Mouse (Mus musculus) intestine, embryonic 15.5 days (tissue): ENCODE results near the gene Rps26. TPM values are rescaled to one million over a fixed set of nuclear protein-coding genes. Genes with fewer than 3 reads are reported as not detected.

Source experiments
- ATAC-seq: fragments of 200-750 bp; cut with Nextera tagmentation; 2 replicates; pipeline ENCODE4 v1.8.0; 2017; ENCODE audit warnings: moderate TSS enrichment, moderate library complexity
- H3K27ac ChIP-seq: fragments of 300-500 bp; sonication (generic); 2 replicates; pipeline ENCODE4 v1.5.1; 2015; ENCODE audit warnings: mild to moderate bottlenecking, inconsistent platforms
- H3K27me3 ChIP-seq: fragments of 300-500 bp; sonication (generic); replicated peaks from 2 replicates; pipeline ENCODE4 v1.6.1; 2015; ENCODE audit warnings: inconsistent platforms
- H3K36me3 ChIP-seq: fragments of 300-500 bp; sonication (generic); 2 replicates; pipeline ENCODE4 v1.6.1; 2015; ENCODE audit warnings: inconsistent platforms
- H3K4me1 ChIP-seq: fragments of 300-500 bp; sonication (generic); replicated peaks from 2 replicates; pipeline ENCODE4 v1.6.1; 2015; ENCODE audit warnings: inconsistent platforms
- H3K4me2 ChIP-seq: fragments of 300-500 bp; sonication (generic); replicated peaks from 2 replicates; pipeline ENCODE4 v1.6.1; 2015; ENCODE audit warnings: mild to moderate bottlenecking, inconsistent platforms
- H3K4me3 ChIP-seq: fragments of 300-500 bp; sonication (generic); replicated peaks from 2 replicates; pipeline ENCODE4 v1.5.1; 2015; ENCODE audit warnings: inconsistent platforms
- H3K9ac ChIP-seq: fragments of 300-500 bp; sonication (generic); 2 replicates; pipeline ENCODE4 v1.6.1; 2015; ENCODE audit warnings: inconsistent platforms
- H3K9me3 ChIP-seq: fragments of 300-500 bp; sonication (generic); 2 replicates; pipeline ENCODE4 v1.6.1; 2016; ENCODE audit warnings: inconsistent platforms
- WGBS: fragments of 180-500 bp; shearing (Covaris S2); methylation state at CpG from one replicate; pipeline ENCODE4 v1.1.7; 2015; 5-methylcytosine and 5-hydroxymethylcytosine counted together
- polyA plus RNA-seq: library from polyadenylated mRNA; unstranded; fragments of >200 nt; fragmentation: Nextera tagmentation; extraction: Ambion mirVana; gene quantifications from 2 replicates; pipeline ENCODE4 v1.2.1, GENCODE M21; 2015

Rps26 gene
- 693 and 768 TPM in 2 replicates for polyA plus RNA-seq

DNA sequence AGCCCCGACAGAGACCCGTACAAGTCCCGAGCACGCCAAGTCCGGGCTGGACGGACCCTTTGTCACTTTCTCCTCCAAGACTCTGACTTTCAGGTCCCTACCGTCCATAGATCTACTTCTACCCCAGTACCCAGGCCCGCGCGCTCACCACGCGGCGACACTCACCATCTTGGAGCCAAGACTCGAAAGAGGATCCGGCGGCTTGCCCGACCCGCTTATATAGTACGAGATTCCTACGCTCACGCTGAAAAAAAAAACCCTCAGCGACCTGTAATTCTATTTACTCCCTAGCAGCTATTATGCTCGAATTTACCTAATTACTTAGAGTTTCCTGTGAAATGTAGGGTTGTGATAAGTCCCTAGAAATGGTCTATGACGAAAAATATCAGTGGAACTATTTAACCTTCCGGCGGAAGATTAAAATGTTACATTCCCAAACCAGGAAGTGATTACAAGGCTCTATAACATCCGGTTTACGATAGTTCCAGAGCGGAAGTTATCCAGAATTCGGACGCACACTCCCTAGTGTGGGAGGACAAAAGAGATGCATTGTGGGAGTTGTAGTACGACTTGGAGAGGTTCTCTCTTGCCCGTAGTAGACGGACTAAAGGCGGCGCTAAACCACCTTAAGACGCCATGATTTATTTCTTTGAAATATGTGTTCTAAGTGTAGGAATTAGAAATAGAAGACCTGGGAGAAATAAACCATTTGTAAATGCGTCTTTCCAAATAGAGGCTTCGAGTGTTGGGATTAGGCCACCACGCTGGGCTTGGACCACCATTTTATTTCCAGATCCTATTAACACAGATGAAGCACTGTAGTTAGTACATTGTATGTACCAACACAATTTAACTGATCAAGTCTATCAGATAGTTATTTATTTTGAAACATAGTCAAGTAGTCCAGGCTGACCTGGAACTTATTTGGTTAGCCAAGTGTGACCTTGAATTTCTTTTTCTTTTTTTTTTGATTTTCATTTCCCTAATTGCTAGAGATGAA lies at the start of gene Rps26:
Gene Rps26, minus strand, starts transcription at position 437 of the 1,000 bp plus-strand sequence.
- Histone ChIP-seq H3K4me2 (peak within 1 kb of the TSS; percentile 71), H3K4me1 (0 out of 2 replicates have a peak, but pooled peaks cover 4% of the 10 kb centered on the region), H3K9ac (peak within 1 kb of the TSS; percentile 95), H3K27ac (peak within 1 kb of the TSS; percentile 76), H3K4me3 (peak within 1 kb of the TSS; percentile 87), H3K27me3 (no peaks in the 10 kb centered on the region), H3K9me3 (no peaks in the 10 kb centered on the region), H3K36me3 (peaks cover 13% of the 10 kb centered on the region)
- peak; percentile 97 for ATAC-seq
- WGBS = under 1% methylated on average over 40 of the region's 40 CpGs

DNA sequence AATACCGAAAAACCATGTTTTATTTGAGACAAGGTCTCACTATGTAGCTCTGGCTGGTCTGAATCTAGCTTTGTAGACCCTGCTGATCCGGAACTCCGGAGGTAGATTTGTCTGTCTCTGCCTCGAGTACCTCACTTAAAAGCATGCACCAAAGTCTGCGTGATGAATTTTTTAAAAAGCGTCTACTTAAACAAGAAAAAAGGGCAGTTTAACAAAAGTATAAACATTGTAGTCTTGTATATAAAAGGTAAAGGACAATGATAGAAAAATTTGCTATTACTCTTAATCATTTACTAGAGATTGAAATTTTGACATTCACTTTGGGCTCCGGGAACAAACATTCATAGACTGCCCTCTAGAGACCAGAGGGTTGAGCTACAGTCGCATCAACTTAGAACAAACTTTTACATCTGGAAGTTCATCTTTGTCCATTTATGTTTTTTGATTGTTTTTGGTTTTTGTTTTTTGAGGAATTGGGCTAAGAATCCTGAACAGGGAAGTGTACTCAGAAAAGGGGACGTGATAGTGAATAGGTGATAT lies 48.0 kb upstream of the Rps26 start:
- 2% methylated on average over 9 of the region's 9 CpGs for WGBS
- peak overlapping the region; percentile 61 for H3K4me3 ChIP-seq
- ATAC-seq = no peak
- no peaks in the 10 kb centered on the region for H3K36me3 ChIP-seq
- H3K27me3 ChIP-seq = no peaks in the 10 kb centered on the region
- peak overlapping the region; percentile 57 for H3K9ac ChIP-seq
- no peaks in the 10 kb centered on the region for H3K9me3 ChIP-seq
- peak overlapping the region; percentile 33 for H3K27ac ChIP-seq
- H3K4me2 ChIP-seq = peak overlapping the region; percentile 78
- H3K4me1 ChIP-seq = peaks cover 8% of the 10 kb centered on the region

DNA sequence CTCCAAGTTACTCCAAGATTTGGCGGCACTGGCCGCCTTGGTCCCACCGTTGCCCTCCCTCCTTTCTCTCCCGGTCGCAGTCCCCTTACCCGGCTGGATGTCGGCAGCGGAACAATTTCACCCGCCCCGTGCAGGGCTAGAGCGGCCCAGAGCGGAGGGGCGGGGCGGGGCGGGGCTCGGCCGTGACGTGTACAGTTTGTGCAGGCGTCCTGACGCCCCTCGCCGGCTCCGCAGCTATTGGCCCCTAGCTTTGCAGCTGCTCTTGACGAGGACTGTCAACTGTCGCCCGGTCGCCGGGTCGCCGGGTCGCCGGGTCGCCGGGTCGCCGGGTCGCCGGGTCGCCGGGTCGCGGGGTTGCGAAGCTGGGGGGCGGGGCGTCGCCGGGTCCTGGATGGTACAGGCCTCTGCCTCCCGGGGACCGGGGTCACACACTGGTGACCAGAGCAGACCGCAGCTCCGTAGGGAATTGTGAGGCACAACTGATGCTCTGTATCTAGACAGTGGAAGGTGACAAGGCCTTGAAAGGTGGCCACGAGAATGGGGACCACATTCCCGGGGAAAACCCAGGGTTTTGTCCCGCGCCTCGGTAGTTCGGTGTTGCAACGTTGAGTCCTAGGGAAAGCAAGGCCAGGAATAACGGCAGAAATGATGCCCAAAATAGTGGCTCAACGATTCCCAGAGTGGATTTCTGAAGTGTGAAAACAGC lies 47.4 kb upstream of the Rps26 start, which contains the start of gene Suox:
Gene Suox, minus strand, starts transcription at position 311 of the 706 bp plus-strand sequence.
- Histone ChIP-seq H3K4me2 (peak within 1 kb of the TSS; percentile 78), H3K9ac (peak within 1 kb of the TSS; percentile 57)

DNA sequence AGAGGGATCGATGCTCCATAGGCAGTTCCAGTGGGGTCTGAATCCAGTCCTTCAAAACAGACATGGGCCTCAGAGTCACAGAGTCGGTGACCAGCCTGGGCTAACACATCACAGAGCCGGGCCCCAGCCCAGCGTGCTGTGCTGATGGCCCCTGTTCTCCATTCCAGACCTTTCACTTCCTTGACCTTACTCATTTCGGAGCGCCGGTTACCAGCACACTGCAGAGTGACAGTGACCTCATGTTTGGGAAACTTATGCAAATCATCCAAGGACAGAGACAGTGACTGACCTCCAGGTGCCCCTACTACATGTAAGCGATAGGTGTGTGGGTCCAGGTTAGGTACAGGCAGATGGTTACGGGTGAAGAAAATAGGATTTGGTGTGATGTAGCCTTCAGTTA lies 44.6 kb upstream of the Rps26 start:
- no peak overlapping the region for H3K4me2 ChIP-seq
- H3K4me1 ChIP-seq = peaks cover 9% of the 10 kb centered on the region
- H3K4me3 ChIP-seq = no peak overlapping the region
- 92% methylated on average over 9 of the region's 9 CpGs for WGBS
- H3K9ac ChIP-seq = no peak overlapping the region
- no peak overlapping the region for H3K27ac ChIP-seq
- H3K36me3 ChIP-seq = no peaks in the 10 kb centered on the region
- H3K27me3 ChIP-seq = no peaks in the 10 kb centered on the region
- no peaks in the 10 kb centered on the region for H3K9me3 ChIP-seq
- no peak for ATAC-seq

More for the DNA sequence above, 47.4 kb upstream of the Rps26 start, which contains the start of gene Suox:
- ATAC-seq = peak; percentile 90
- peaks cover 9% of the 10 kb centered on the region for H3K4me1 ChIP-seq
- H3K36me3 ChIP-seq = no peaks in the 10 kb centered on the region
- WGBS = under 1% methylated on average over 60 of the region's 60 CpGs
- no peaks in the 10 kb centered on the region for H3K9me3 ChIP-seq
- H3K4me3 ChIP-seq = peak within 1 kb of the TSS; percentile 61
- H3K27me3 ChIP-seq = no peaks in the 10 kb centered on the region
- peak within 1 kb of the TSS; percentile 33 for H3K27ac ChIP-seq

DNA sequence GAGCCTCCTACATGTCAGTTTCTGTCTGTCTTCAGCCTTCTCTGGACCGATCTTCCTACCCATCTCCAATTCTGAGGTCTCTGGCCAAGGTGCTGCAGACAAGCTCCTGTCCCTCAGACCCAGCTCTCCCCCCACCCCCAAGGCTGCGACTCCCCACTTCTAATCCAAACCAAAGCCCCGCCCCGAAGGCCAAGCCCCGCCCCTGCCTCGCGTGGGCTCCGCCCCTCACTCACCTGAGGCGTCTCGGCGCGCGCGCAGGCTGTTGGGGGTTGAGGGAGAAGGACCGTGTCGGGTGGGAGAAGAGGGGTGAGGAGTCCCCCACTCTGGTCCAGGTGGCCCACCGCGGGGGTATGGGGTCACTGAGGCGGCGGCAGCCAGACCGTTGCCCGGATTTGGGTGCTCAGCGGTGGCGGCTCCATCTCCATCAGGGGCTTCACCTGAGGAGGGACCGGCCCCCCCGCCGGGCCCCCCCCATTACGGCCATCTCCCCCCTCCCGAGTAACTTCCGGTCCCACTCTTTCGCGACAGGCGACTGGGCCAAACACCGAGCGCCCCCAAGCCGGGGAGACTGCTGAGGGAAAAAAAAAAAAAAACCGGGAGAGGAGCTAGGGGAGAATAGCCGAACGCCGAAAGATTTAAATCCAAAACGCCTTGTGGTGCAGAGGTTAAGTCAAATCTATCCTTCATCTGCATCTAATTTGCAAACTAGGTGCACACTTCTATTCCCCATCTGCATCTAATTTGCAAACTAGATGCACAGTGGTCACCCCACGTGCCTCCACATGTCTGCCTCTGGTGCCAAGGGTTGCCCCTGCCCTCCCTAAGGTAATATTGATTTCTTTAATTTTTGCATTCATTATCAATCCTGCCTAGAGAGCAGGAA lies 42.5 kb upstream of the Rps26 start:
- Histone ChIP-seq H3K9me3 (no peaks in the 10 kb centered on the region), H3K4me2 (peak overlapping the region; percentile 84), H3K36me3 (no peaks in the 10 kb centered on the region), H3K9ac (peak overlapping the region; percentile 66), H3K27me3 (no peaks in the 10 kb centered on the region), H3K27ac (peak overlapping the region; percentile 37; the same call in 1 of the 2 replicates), H3K4me1 (peaks cover 9% of the 10 kb centered on the region), H3K4me3 (peak overlapping the region; percentile 77)
- WGBS = under 1% methylated on average over 42 of the region's 42 CpGs
- ATAC-seq = peak; percentile 77

DNA sequence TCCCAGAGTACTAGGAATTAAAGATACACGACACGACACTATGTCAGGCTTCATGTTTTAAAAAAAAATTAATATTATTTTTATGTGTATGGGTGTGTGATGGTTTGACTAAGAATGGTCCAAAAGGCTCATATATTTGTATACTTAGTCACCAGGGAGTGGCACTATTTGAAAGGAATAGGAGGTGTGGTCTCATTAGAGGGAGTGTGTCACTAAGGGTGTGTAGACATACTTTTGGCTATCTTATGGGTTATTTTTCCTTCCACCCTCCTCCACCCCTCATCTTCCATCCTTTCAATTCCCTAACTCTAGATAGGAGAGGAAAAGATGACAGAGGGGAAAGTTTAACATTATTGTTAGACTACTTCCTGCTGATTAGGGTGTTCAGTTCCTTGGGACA lies 39.3 kb upstream of the Rps26 start:
- H3K27ac ChIP-seq = no peak overlapping the region
- H3K4me1 ChIP-seq = peaks cover 2% of the 10 kb centered on the region; the same call in 1 of the 2 replicates
- H3K36me3 ChIP-seq = no peaks in the 10 kb centered on the region
- H3K4me3 ChIP-seq = no peak overlapping the region
- H3K4me2 ChIP-seq = no peak overlapping the region
- 92% methylated on average over 2 of the region's 2 CpGs for WGBS
- no peak overlapping the region for H3K9ac ChIP-seq
- no peak for ATAC-seq
- H3K9me3 ChIP-seq = no peaks in the 10 kb centered on the region
- no peaks in the 10 kb centered on the region for H3K27me3 ChIP-seq

DNA sequence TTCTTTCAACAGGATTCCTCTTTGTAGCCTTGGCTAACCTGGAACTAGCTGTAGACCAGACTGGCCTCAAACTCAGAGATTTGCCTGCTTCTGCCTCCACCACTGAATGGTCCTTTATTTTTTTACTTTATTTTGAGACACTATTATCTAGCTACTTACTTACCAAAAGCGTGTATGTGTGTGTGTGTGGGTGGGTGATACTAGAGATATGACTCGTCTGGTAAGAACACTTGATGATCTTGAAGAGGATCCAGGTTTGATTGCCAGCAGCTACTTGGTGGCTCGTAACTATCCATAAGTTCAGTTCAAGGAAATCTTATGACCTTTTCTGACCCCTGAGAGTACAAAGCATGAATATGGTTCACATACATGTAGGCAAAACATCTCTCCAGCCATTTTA lies 38.8 kb upstream of the Rps26 start:
- peaks cover 2% of the 10 kb centered on the region; the same call in 1 of the 2 replicates for H3K4me1 ChIP-seq
- H3K9ac ChIP-seq = no peak overlapping the region
- 87% methylated on average over 3 of the region's 3 CpGs for WGBS
- no peaks in the 10 kb centered on the region for H3K36me3 ChIP-seq
- H3K4me3 ChIP-seq = no peak overlapping the region
- no peak for ATAC-seq
- no peaks in the 10 kb centered on the region for H3K27me3 ChIP-seq
- no peaks in the 10 kb centered on the region for H3K9me3 ChIP-seq
- H3K27ac ChIP-seq = no peak overlapping the region
- H3K4me2 ChIP-seq = no peak overlapping the region

DNA sequence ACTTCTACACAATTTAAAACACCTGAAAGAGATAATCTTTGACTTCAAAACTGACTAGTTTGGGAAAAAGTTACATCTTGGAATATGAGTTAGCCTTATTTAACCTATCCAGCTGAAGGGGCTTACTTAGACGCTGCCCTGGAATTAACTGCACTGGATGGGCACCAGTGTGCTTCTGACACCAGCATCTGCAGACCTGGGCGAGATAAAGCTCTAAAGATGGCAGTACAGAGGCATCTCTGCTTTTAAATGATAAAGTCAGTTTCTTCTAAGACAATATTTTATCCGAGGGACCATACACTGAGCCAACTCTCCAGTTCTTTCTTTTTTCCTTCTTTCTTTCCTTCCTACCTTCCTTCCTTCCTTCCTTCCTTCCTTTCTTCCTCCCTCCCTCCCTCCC lies 38.3 kb upstream of the Rps26 start:
- Histone ChIP-seq H3K27ac (no peak overlapping the region), H3K36me3 (no peaks in the 10 kb centered on the region), H3K27me3 (no peaks in the 10 kb centered on the region), H3K9ac (no peak overlapping the region), H3K4me2 (no peak overlapping the region), H3K9me3 (no peaks in the 10 kb centered on the region), H3K4me1 (peaks cover 2% of the 10 kb centered on the region; the same call in 1 of the 2 replicates), H3K4me3 (no peak overlapping the region)
- ATAC-seq = no peak
- WGBS = 73% methylated on average over 3 of the region's 3 CpGs

DNA sequence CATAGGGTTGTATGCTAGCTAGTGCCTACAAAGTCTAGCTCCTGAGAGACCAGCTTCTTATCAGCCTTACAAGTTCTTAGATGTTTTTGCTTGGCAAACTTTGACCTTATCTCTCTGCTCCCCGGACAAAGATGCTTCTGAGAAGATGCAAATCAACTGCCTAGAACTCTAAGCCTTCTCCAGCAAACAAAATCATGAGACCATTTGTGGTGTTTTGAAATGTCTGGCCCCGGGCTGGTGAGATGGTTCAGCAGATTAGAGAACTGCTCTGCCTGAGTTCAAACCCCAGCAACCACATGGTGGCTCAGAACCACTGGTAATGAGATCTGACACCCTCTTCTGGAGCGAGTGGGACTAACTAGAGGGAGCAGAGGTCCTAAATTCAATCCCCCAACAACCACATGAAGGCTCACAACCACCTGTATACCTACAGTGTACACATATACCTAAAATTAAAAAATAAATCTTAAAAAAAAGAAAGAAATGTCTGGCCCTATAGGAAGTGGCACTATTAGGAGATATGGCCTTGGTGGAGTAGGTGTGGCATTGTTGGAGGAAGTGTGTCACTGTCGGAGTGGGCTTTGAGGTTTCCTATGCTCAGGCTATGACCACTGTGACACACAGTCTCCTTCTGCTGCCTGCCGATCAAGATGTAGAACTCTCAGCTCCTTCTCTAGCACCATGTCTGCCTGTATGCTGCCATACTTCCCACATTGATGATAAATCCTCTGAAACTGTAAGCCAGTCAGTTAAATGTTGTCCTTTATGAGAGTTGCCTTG lies 37.1 kb upstream of the Rps26 start:
- Histone ChIP-seq H3K36me3 (no peaks in the 10 kb centered on the region), H3K4me2 (no peak overlapping the region), H3K9me3 (no peaks in the 10 kb centered on the region), H3K9ac (no peak overlapping the region), H3K27me3 (no peaks in the 10 kb centered on the region), H3K27ac (no peak overlapping the region), H3K4me3 (no peak overlapping the region), H3K4me1 (no peaks in the 10 kb centered on the region)
- 56% methylated on average over 5 of the region's 5 CpGs for WGBS
- ATAC-seq = no peak

DNA sequence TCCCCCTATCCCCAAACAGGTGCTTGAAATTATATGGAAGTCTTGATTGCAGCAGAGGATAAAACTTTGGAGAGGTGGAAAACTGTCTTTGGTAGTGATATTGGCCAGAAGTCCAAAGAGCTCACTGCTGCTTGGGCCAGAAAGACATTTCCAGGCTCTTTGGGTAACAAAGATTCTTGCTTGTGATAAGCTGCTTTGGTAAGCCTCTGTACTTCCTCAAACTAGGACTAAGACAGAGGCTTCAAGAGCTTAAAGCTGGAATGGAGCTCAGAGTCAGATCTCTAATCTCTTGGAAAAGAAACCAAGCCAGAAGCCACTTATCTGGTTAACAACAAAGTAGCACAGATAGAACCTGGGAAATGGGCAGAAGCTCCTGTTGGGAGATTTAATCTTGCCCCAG lies 35.9 kb upstream of the Rps26 start:
- no peaks in the 10 kb centered on the region for H3K9me3 ChIP-seq
- H3K9ac ChIP-seq = no peak overlapping the region
- H3K27ac ChIP-seq = no peak overlapping the region
- H3K4me3 ChIP-seq = no peak overlapping the region
- H3K4me2 ChIP-seq = no peak overlapping the region
- no peak for ATAC-seq
- no peaks in the 10 kb centered on the region for H3K36me3 ChIP-seq
- no peaks in the 10 kb centered on the region for H3K4me1 ChIP-seq
- H3K27me3 ChIP-seq = no peaks in the 10 kb centered on the region

DNA sequence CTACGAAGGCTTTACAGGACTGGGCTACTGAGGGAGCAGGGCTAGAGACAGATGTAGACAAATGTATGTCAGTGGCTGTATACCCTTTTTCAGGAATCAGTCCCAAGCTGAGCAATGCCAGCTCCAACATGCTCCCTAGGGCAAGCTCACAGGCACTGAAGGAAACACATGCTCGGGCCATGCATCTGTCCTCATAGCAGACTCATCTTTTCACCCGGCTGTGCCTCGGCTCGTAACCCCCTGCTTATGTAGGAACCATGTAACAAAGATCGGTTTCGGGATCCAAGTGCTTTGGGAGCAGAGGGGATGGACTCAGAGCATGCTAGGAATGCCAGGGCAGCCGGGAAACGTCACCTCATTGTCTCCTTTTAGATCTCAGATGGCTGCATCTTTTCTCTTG lies 32.9 kb upstream of the Rps26 start:
- no peak overlapping the region for H3K9ac ChIP-seq
- no peak overlapping the region for H3K4me2 ChIP-seq
- no peaks in the 10 kb centered on the region for H3K4me1 ChIP-seq
- H3K4me3 ChIP-seq = no peak overlapping the region
- 39% methylated on average over 9 of the region's 9 CpGs for WGBS
- H3K27ac ChIP-seq = no peak overlapping the region
- H3K36me3 ChIP-seq = no peaks in the 10 kb centered on the region
- no peaks in the 10 kb centered on the region for H3K9me3 ChIP-seq
- no peak for ATAC-seq
- no peaks in the 10 kb centered on the region for H3K27me3 ChIP-seq
